Mouse (Mus musculus) forebrain, embryonic 11.5 days (tissue): ENCODE data around the gene AC170998.1. TPM values are rescaled to one million over a fixed set of nuclear protein-coding genes. Genes with fewer than 3 reads are reported as not detected.

Experiments used
- ATAC-seq: fragments of 200-750 bp; cut with Nextera tagmentation; replicated peaks from 2 replicates; pipeline ENCODE4 v1.8.0; 2017; ENCODE audit warnings: moderate TSS enrichment; ENCODE audit not compliant: low FRiP score
- DNase-seq: peaks from one replicate; pipeline ENCODE4 v3.0.0-alpha.2; 2017; ENCODE audit warnings: low spot score
- H3K27ac ChIP-seq: fragments of 300-500 bp; sonication (generic); 2 replicates; pipeline ENCODE4 v1.5.1; 2014; ENCODE audit warnings: low read depth, low read length
- H3K27me3 ChIP-seq: fragments of 300-500 bp; sonication (generic); 2 replicates; pipeline ENCODE4 v1.6.1; 2014; ENCODE audit warnings: mild to moderate bottlenecking, low read length, mixed read lengths; ENCODE audit not compliant: control insufficient read depth, insufficient read depth
- H3K36me3 ChIP-seq: fragments of 300-500 bp; sonication (generic); 2 replicates; pipeline ENCODE4 v1.6.1; 2014; ENCODE audit warnings: mild to moderate bottlenecking, low read length, moderate library complexity, mixed read lengths; ENCODE audit not compliant: control insufficient read depth, insufficient read depth
- H3K4me1 ChIP-seq: fragments of 300-500 bp; sonication (generic); replicated peaks from 2 replicates; pipeline ENCODE4 v1.6.1; 2014; ENCODE audit warnings: low read length, mixed read lengths; ENCODE audit not compliant: control insufficient read depth, insufficient read depth
- H3K4me2 ChIP-seq: fragments of 300-500 bp; sonication (generic); 2 replicates; pipeline ENCODE4 v1.6.1; 2014; ENCODE audit warnings: low read depth, mild to moderate bottlenecking, low read length, moderate library complexity, mixed read lengths; ENCODE audit not compliant: severe bottlenecking
- H3K4me3 ChIP-seq: fragments of 300-500 bp; sonication (generic); 2 replicates; pipeline ENCODE4 v1.5.1; 2014; ENCODE audit warnings: low read depth, low read length
- H3K9ac ChIP-seq: fragments of 300-500 bp; sonication (generic); 2 replicates; pipeline ENCODE4 v1.6.1; 2014; ENCODE audit warnings: low read length
- H3K9me3 ChIP-seq: fragments of 300-500 bp; sonication (generic); 2 replicates; pipeline ENCODE4 v1.6.1; 2016; ENCODE audit warnings: low read length, mixed read lengths; ENCODE audit not compliant: control insufficient read depth
- WGBS: fragments of 180-500 bp; shearing (Covaris S2); extraction: QIAGEN DNeasy Blood & Tissue Kit; methylation state at CpG from one replicate; pipeline ENCODE4 v1.1.7; 2014; 5-methylcytosine and 5-hydroxymethylcytosine counted together
- polyA plus RNA-seq: library from polyadenylated mRNA; unstranded; fragments of >200 nt; fragmentation: Nextera tagmentation; extraction: Ambion mirVana; gene quantifications from 2 replicates; pipeline ENCODE4 v1.2.1, GENCODE M21; 2014

The AC170998.1 gene
- polyA plus RNA-seq, 1 experiment from 2014 or later, result 3.0 TPM

GRCm38 (mm10) chr17:28691687-28692340 lies 34.1 kb upstream of the AC170998.1 start:
- H3K4me2 ChIP-seq, result peak overlapping the region; percentile 71

DNA sequence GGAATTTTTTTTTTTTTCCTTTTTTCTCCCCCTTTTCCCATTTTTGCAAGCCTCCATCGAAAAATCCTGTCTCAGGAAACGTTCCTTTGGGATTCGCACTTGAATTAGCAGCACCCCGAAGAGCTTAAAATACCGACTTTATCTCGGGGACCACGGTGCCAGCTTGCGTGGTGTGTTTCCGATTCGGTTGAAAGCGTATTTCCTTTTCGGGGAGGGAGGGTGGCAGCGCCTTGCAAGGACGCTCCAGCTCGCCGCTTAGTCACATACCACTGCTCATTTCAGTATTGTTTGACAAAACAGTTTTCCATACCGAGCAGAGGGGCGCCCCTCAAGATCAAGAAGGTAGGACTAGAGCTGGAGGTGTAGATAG lies 33.6 kb upstream of the AC170998.1 start:
- H3K4me1 ChIP-seq, result peaks cover 12% of the 10 kb centered on the region
- H3K36me3 ChIP-seq, result no peaks in the 10 kb centered on the region
- peak overlapping the region; percentile 92 for H3K9ac ChIP-seq
- H3K4me2 ChIP-seq, result peak overlapping the region; percentile 71
- no peak overlapping the region; the same call in 1 of the 2 replicates for H3K27ac ChIP-seq
- DNase-seq (no peak), ATAC-seq (no peak)
- peaks cover 9% of the 10 kb centered on the region for H3K27me3 ChIP-seq
- H3K9me3 ChIP-seq, result no peaks in the 10 kb centered on the region
- H3K4me3 ChIP-seq, result peak overlapping the region; percentile 97
- WGBS, result under 1% methylated on average over 18 of the region's 18 CpGs

More at GRCm38 (mm10) chr17:28691687-28692340, 34.1 kb upstream of the AC170998.1 start:
- no peaks in the 10 kb centered on the region for H3K9me3 ChIP-seq
- H3K36me3 ChIP-seq, result no peaks in the 10 kb centered on the region
- under 1% methylated on average over 51 of the region's 53 CpGs for WGBS
- DNase-seq (peak; percentile 81), ATAC-seq (peak; percentile 63)
- peaks cover 9% of the 10 kb centered on the region for H3K27me3 ChIP-seq
- peak overlapping the region; percentile 92 for H3K9ac ChIP-seq
- H3K4me1 ChIP-seq, result peaks cover 12% of the 10 kb centered on the region; the same call in 1 of the 2 replicates
- peak overlapping the region; percentile 90 for H3K27ac ChIP-seq
- H3K4me3 ChIP-seq, result peak overlapping the region; percentile 97

GRCm38 (mm10) chr17:28693086-28693485 lies 32.8 kb upstream of the AC170998.1 start:
- WGBS, result 58% methylated on average over 3 of the region's 3 CpGs
- Histone ChIP-seq H3K4me2 (peak overlapping the region; percentile 71), H3K27me3 (peaks cover 9% of the 10 kb centered on the region), H3K9ac (peak overlapping the region; percentile 92), H3K4me1 (peaks cover 17% of the 10 kb centered on the region), H3K4me3 (peak overlapping the region; percentile 97), H3K36me3 (no peaks in the 10 kb centered on the region), H3K27ac (no peak overlapping the region), H3K9me3 (no peaks in the 10 kb centered on the region)
- DNase-seq (no peak), ATAC-seq (no peak)

- ATAC-seq (no peak), DNase-seq (no peak)
- Histone ChIP-seq H3K36me3 (no peaks in the 10 kb centered on the region), H3K4me2 (no peak overlapping the region), H3K9ac (no peak overlapping the region), H3K4me1 (peaks cover 20% of the 10 kb centered on the region), H3K27ac (no peak overlapping the region), H3K9me3 (no peaks in the 10 kb centered on the region), H3K27me3 (peaks cover 8% of the 10 kb centered on the region), H3K4me3 (no peak overlapping the region)
- 31% methylated on average over 2 of the region's 2 CpGs for WGBS
These were observed 31.8 kb upstream of the AC170998.1 start for GRCm38 (mm10) chr17:28694078-28694477.

- H3K36me3 ChIP-seq, result no peaks in the 10 kb centered on the region
- no peak overlapping the region for H3K4me2 ChIP-seq
- 0 out of 2 replicates have a peak, but pooled peaks cover 2% of the 10 kb centered on the region for H3K27me3 ChIP-seq
- H3K4me1 ChIP-seq, result peaks cover 13% of the 10 kb centered on the region
- DNase-seq (no peak), ATAC-seq (no peak)
- no peaks in the 10 kb centered on the region for H3K9me3 ChIP-seq
- H3K27ac ChIP-seq, result no peak overlapping the region
- WGBS, result 84% methylated on average over 4 of the region's 4 CpGs
- H3K4me3 ChIP-seq, result no peak overlapping the region
- H3K9ac ChIP-seq, result no peak overlapping the region
These were observed 31.1 kb upstream of the AC170998.1 start for GRCm38 (mm10) chr17:28694832-28695231.

GRCm38 (mm10) chr17:28696641-28697040 lies 29.2 kb upstream of the AC170998.1 start:
- Histone ChIP-seq H3K4me3 (no peak overlapping the region), H3K36me3 (no peaks in the 10 kb centered on the region), H3K4me2 (no peak overlapping the region), H3K9me3 (no peaks in the 10 kb centered on the region), H3K27me3 (no peaks in the 10 kb centered on the region), H3K4me1 (peaks cover 11% of the 10 kb centered on the region), H3K27ac (no peak overlapping the region), H3K9ac (peak overlapping the region; percentile 20; the same call in 1 of the 2 replicates)
- WGBS, result 70% methylated on average over 2 of the region's 2 CpGs
- DNase-seq (no peak), ATAC-seq (no peak)

DNA sequence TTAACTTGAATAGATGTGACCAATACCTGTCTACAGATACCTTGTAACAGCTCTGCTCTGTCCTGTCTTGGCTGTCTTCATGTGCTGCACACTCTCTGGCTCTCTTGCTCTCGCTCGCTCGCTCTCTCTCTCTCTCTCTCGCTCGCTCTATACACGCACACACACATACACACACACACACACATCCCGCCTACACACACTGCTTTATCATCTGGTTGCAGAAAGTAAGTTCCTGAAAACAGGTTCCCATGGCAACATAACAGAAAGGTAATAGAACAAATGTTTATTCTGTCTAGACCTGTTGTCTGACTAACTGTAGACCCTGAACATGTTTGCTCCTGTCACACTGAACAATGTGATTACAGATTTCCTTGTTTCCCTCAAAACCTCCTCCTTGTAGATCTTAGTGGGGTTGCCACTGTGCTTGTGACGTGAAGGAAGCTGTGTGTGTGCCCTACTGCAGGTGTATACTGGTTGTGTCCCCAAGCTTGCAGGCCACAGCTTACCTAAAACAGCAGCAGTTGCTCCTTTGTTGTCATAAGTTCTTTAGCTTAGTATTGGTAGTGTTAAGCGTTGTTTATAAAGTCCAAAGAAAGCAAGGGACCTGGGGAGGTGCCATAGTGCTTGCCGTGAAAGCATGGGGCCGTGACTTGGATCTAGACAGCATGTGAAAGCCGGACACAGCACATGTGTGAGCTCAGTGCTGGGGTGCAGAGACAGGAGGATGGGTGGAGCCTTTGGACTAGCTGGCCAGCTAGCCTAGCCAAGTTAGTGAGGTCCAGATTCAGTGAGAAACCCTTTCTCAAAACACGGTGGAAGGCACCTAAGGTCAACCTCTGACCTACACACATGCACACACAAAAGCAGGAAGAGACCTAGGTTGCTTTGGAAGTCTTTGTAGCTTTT lies 28.3 kb upstream of the AC170998.1 start:
- H3K9ac ChIP-seq, result no peak overlapping the region
- no peak overlapping the region for H3K27ac ChIP-seq
- H3K4me3 ChIP-seq, result no peak overlapping the region
- H3K9me3 ChIP-seq, result no peaks in the 10 kb centered on the region
- H3K36me3 ChIP-seq, result no peaks in the 10 kb centered on the region
- DNase-seq, result no peak
- H3K4me2 ChIP-seq, result no peak overlapping the region
- H3K4me1 ChIP-seq, result peaks cover 11% of the 10 kb centered on the region
- ATAC-seq, result no peak
- 85% methylated on average over 13 of the region's 13 CpGs for WGBS
- H3K27me3 ChIP-seq, result no peaks in the 10 kb centered on the region

GRCm38 (mm10) chr17:28698245-28698644 lies 27.6 kb upstream of the AC170998.1 start:
- H3K36me3 ChIP-seq, result no peaks in the 10 kb centered on the region
- H3K27me3 ChIP-seq, result no peaks in the 10 kb centered on the region
- no peak for ATAC-seq
- H3K9me3 ChIP-seq, result no peaks in the 10 kb centered on the region
- no peak overlapping the region for H3K27ac ChIP-seq
- no peak overlapping the region for H3K4me3 ChIP-seq
- H3K4me2 ChIP-seq, result no peak overlapping the region
- no peak overlapping the region for H3K9ac ChIP-seq
- H3K4me1 ChIP-seq, result peaks cover 9% of the 10 kb centered on the region
- 36% methylated on average over 4 of the region's 4 CpGs for WGBS
- no peak for DNase-seq
